Mouse (Mus musculus) G1E (cell line): Measurements from ENCODE around the gene Nars2.

ENCODE experiments used
- CTCF ChIP-seq: IDR thresholded peaks from 2 replicates; pipeline ENCODE4 v1.5.1; 2012; ENCODE audit warnings: low read depth, low read length, inconsistent platforms, mixed read lengths
- GATA1 ChIP-seq: IDR thresholded peaks from 2 replicates; pipeline ENCODE4 v1.6.1; 2012; ENCODE audit warnings: borderline replicate concordance, low read length, inconsistent platforms, mixed read lengths
- POLR2AphosphoS5 ChIP-seq: IDR thresholded peaks from 2 replicates; pipeline ENCODE4 v1.6.1; 2012; ENCODE audit warnings: low read depth, low read length, inconsistent platforms; ENCODE audit not compliant: insufficient replicate concordance
- TAL1 ChIP-seq: conservative IDR thresholded peaks from 2 replicates; pipeline ENCODE4 v1.6.1; 2012; ENCODE audit warnings: low read depth, low read length, inconsistent platforms, mixed read lengths

DNA sequence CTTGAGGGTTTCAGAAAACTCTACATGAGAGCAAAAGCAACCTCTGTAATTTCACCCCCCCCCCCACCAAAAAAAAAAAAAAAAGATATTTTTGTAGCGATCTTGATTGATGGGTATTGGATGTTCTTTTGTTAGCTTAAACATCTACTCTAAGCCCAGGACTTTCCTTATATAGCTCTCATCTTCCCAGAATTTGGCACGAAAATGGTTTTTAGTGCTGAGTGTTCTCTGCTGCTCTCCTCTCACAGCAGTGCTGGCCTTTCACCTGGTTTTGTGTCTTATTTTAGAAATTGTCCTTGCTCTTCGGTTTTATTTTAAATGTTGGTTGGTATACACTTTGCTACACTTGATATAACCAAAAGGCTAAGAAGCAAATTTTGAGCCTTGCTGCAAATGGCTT lies 67.1 kb downstream of the Nars2 start:
- TF ChIP-seq CTCF, result no peak
- TF ChIP-seq GATA1, result no peak
- TF ChIP-seq TAL1, result no peak
- no peak for TF ChIP-seq POLR2AphosphoS5
